Mouse (Mus musculus): ENCODE measurements around the gene Wiz.

Wiz gene

GRCm38 (mm10) chr17:32382576-32382975 lies 6.7 kb downstream of the Wiz start:
- in situ Hi-C loops (cut with MseI, MboI), result no loop called here

GRCm38 (mm10) chr17:32378786-32379185 lies 10.5 kb downstream of the Wiz start:
- in situ Hi-C loops (cut with MseI, MboI), result no loop called here

GRCm38 (mm10) chr17:32377137-32377536 lies 12.1 kb downstream of the Wiz start:
- in situ Hi-C loops (cut with MseI, MboI), result no loop called here

GRCm38 (mm10) chr17:32376475-32376874 lies 12.8 kb downstream of the Wiz start:
- in situ Hi-C loops (cut with MseI, MboI), result no loop called here

GRCm38 (mm10) chr17:32368991-32369578 lies 20.2 kb downstream of the Wiz start:
- in situ Hi-C loops (cut with MseI, MboI), result no loop called here

GRCm38 (mm10) chr17:32367706-32368105 lies 21.5 kb downstream of the Wiz start:
- in situ Hi-C loops (cut with MseI, MboI), result no loop called here

- in situ Hi-C loops (cut with MseI, MboI), result no loop called here
Observed at GRCm38 (mm10) chr17:32365296-32365695, 23.9 kb downstream of the Wiz start.

- in situ Hi-C loops (cut with MseI, MboI), result no loop called here
Observed at GRCm38 (mm10) chr17:32364850-32365249, 24.4 kb downstream of the Wiz start.

GRCm38 (mm10) chr17:32364331-32364730 lies 24.9 kb downstream of the Wiz start:
- in situ Hi-C loops (cut with MseI, MboI), result no loop called here

- in situ Hi-C loops (cut with MseI, MboI), result no loop called here
Observed at GRCm38 (mm10) chr17:32363821-32364301, 25.4 kb downstream of the Wiz start.

GRCm38 (mm10) chr17:32362686-32363085 lies 26.6 kb downstream of the Wiz start:
- in situ Hi-C loops (cut with MseI, MboI), result no loop called here

GRCm38 (mm10) chr17:32359928-32360327 lies 29.3 kb downstream of the Wiz start:
- in situ Hi-C loops (cut with MseI, MboI), result no loop called here

- in situ Hi-C loops (cut with MseI, MboI), result no loop called here
Observed at GRCm38 (mm10) chr17:32358943-32359340, 30.3 kb downstream of the Wiz start.

- in situ Hi-C loops (cut with MseI, MboI), result no loop called here
Observed at GRCm38 (mm10) chr17:32358192-32358942, 30.9 kb downstream of the Wiz start.

- in situ Hi-C loops (cut with MseI, MboI), result no loop called here
Observed at GRCm38 (mm10) chr17:32356766-32357760, 32.2 kb downstream of the Wiz start.

- in situ Hi-C loops (cut with MseI, MboI), result no loop called here
Observed at GRCm38 (mm10) chr17:32356281-32356680, 33.0 kb downstream of the Wiz start.

GRCm38 (mm10) chr17:32355031-32355430 lies 34.2 kb downstream of the Wiz start:
- in situ Hi-C loops (cut with MseI, MboI), result no loop called here

- in situ Hi-C loops (cut with MseI, MboI), result no loop called here
Observed at GRCm38 (mm10) chr17:32354211-32354610, 35.0 kb downstream of the Wiz start.

- in situ Hi-C loops (cut with MseI, MboI), result no loop called here
Observed at GRCm38 (mm10) chr17:32353696-32354095, 35.5 kb downstream of the Wiz start.

- in situ Hi-C loops (cut with MseI, MboI), result no loop called here
Observed at GRCm38 (mm10) chr17:32351726-32352125, 37.5 kb downstream of the Wiz start.

- in situ Hi-C loops (cut with MseI, MboI), result no loop called here
Observed at GRCm38 (mm10) chr17:32351269-32351668, 38.0 kb downstream of the Wiz start.

- in situ Hi-C loops (cut with MseI, MboI), result no loop called here
Observed at GRCm38 (mm10) chr17:32350382-32350983, 38.8 kb downstream of the Wiz start, which contains the start of gene Akap8l. Akap8l (minus strand) TSS chr17:32350607.

Data from mouse trophoblast stem cell (cell line).